Mouse (Mus musculus): Measurements from ENCODE around the gene Arhgef28. TPM values are rescaled to one million over a fixed set of nuclear protein-coding genes. Genes with fewer than 3 reads are reported as not detected.

Arhgef28 gene
- 0.48 TPM for polyA plus RNA-seq (2014; fragmentation: Illumina TruSeq; extraction: RNeasy Lipid Tissue Mini Kit (QIAGEN cat#74804); ENCODE audit: low read depth, low replicate concordance)

DNA sequence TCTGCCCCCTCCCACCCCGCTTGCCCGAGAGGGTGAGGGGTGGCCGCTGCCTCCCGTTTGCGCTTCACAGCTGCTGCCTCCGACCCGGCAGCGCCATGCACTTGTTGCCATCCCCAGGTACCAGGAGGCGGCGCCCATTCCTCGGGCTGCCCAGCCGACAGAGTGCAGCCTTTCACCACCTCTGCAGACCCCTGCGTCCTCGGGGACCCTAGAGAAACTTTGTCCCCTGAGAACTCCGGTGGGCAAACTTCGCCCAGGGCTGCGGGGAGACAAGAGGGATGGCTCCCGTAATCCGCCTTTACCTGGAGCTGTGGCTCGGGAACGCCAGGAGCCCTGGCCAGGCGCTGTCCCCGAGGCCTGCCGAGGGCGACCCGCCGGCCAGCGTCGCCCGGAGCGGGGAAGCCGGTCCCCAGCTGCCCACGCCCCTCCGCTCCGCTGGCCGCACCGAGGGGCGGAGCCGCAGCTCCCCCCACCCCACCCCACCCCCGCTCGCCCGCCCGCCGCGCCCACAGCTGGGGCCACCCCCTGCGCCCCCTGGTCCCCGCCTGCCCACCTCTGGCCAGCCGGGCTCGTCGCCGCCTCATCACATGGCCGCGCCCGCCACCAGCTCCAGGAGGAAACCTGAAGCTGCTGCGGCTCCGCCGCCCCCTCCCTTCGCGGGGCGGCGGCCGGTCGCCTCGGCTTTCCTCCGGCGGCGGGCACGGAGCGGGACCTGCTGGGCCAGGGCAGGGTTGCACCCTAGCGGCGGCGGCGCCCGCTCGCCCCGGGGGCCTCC lies at the start of gene Arhgef28:
Gene Arhgef28 (minus strand): TSS at position 669 of the 775 bp plus-strand sequence.

Other genes starting within 250 kb of the Arhgef28 start
- 9.7 TPM for gene Utp15, start 56.6 kb upstream of the Arhgef28 start, polyA plus RNA-seq (2014; fragmentation: Illumina TruSeq; extraction: RNeasy Lipid Tissue Mini Kit (QIAGEN cat#74804); ENCODE audit: low read depth, low replicate concordance)
- 48.2 TPM for gene Ankra2, start 56.6 kb upstream of the Arhgef28 start, polyA plus RNA-seq (2014; fragmentation: Illumina TruSeq; extraction: RNeasy Lipid Tissue Mini Kit (QIAGEN cat#74804); ENCODE audit: low read depth, low replicate concordance)
- not detected for gene Gm21976, start 73.4 kb upstream of the Arhgef28 start, polyA plus RNA-seq (2014; fragmentation: Illumina TruSeq; extraction: RNeasy Lipid Tissue Mini Kit (QIAGEN cat#74804); ENCODE audit: low read depth, low replicate concordance)
- 1,152 TPM for gene Btf3, start 110.6 kb upstream of the Arhgef28 start, polyA plus RNA-seq (2014; fragmentation: Illumina TruSeq; extraction: RNeasy Lipid Tissue Mini Kit (QIAGEN cat#74804); ENCODE audit: low read depth, low replicate concordance)
- not detected for gene Foxd1, start 147.8 kb upstream of the Arhgef28 start, polyA plus RNA-seq (2014; fragmentation: Illumina TruSeq; extraction: RNeasy Lipid Tissue Mini Kit (QIAGEN cat#74804); ENCODE audit: low read depth, low replicate concordance)